Mouse (Mus musculus) ES-E14 (cell line): ENCODE measurements around the gene Eid2. TPM values are rescaled to one million over a fixed set of nuclear protein-coding genes. Genes with fewer than 3 reads are reported as not detected.
A peak's percentile ranks its signal among the peaks of the same experiment; 100 is the strongest.

Source experiments
- DNase-seq: peaks from one replicate; pipeline ENCODE4 v3.0.0-alpha.2; 2013; ENCODE audit warnings: low read depth, low spot score
- H3K27ac ChIP-seq: 2 replicates; pipeline ENCODE4 v1.5.1; 2012; ENCODE audit warnings: low read depth, mild to moderate bottlenecking, low read length, moderate library complexity, mixed read lengths; ENCODE audit not compliant: poor library complexity, insufficient read depth, severe bottlenecking
- H3K36me3 ChIP-seq: 2 replicates; pipeline ENCODE4 v1.6.1; 2012; ENCODE audit warnings: mild to moderate bottlenecking, low read length, moderate library complexity, mixed read lengths; ENCODE audit not compliant: control insufficient read depth, poor library complexity, insufficient read depth, severe bottlenecking
- H3K4me1 ChIP-seq, 2 experiments: fragments of 150-350 bp in 1 of 2; sonication (generic) in 1 of 2; 2 replicates each; pipeline ENCODE4 v1.6.1; 2012; ENCODE audit warnings: low read length in 2 of 2, mild to moderate bottlenecking in 1 of 2, mixed read lengths in 1 of 2; ENCODE audit not compliant: control insufficient read depth in 2 of 2, insufficient read depth in 2 of 2, poor library complexity in 1 of 2
- H3K4me3 ChIP-seq, 2 experiments: fragments of 150-350 bp in 1 of 2; sonication (generic) in 1 of 2; 2 replicates each; pipeline ENCODE4 v1.5.1; 2012; ENCODE audit warnings: low read length in 2 of 2, low read depth in 1 of 2, mild to moderate bottlenecking in 1 of 2, mixed read lengths in 1 of 2; ENCODE audit not compliant: insufficient read depth in 1 of 2, poor library complexity in 1 of 2, severe bottlenecking in 1 of 2
- H3K9ac ChIP-seq: 2 replicates; pipeline ENCODE4 v1.6.1; 2012; ENCODE audit warnings: low read depth, mild to moderate bottlenecking, low read length, mixed read lengths; ENCODE audit not compliant: poor library complexity, insufficient read depth, severe bottlenecking
- H3K9me3 ChIP-seq: fragments of 150-350 bp; sonication (generic); 2 replicates; pipeline ENCODE4 v1.6.1; 2012; ENCODE audit warnings: low read depth, mild to moderate bottlenecking, low read length; ENCODE audit not compliant: control insufficient read depth, insufficient read depth
- CHD2 ChIP-seq: IDR thresholded peaks from 2 replicates; pipeline ENCODE4 v1.6.1; 2014; ENCODE audit warnings: mild to moderate bottlenecking, low read depth, low read length, inconsistent platforms
- HCFC1 ChIP-seq: IDR thresholded peaks from 2 replicates; pipeline ENCODE4 v1.6.1; 2012; ENCODE audit warnings: low read length, inconsistent platforms, borderline replicate concordance; ENCODE audit not compliant: insufficient read depth
- MAFK ChIP-seq: IDR thresholded peaks from 2 replicates; pipeline ENCODE4 v1.6.1; 2014; ENCODE audit warnings: mild to moderate bottlenecking, low read depth, low read length, inconsistent platforms; ENCODE audit not compliant: insufficient read depth
- ZC3H11A ChIP-seq: IDR thresholded peaks from 2 replicates; pipeline ENCODE4 v1.6.1; 2012; ENCODE audit warnings: low read depth, mild to moderate bottlenecking, inconsistent platforms, low read length, borderline replicate concordance
- ZNF384 ChIP-seq: IDR thresholded peaks from 2 replicates; pipeline ENCODE4 v1.6.1; 2012; ENCODE audit warnings: low read depth, low read length, inconsistent platforms
- in situ Hi-C, 2 experiments: fragments of 600-800 bp; cut with MboI; formaldehyde crosslinking; loops; one replicate each; pipeline ENCODE4 v1.15.1; 2025; ENCODE audit warnings: low sequenced_read_pairs in 2 of 2, inconsistent platforms in 1 of 2; ENCODE audit not compliant: unreplicated experiment in 2 of 2
- total RNA-seq: library from RNA; depleted of rRNA; stranded (reverse); fragments of 300-350 nt; gene quantifications from 2 replicates; pipeline ENCODE4 v1.2.3, GENCODE M21; 2012

Eid2 gene
- total RNA-seq, 1 experiment, result 18.5 TPM

GRCm38 (mm10) chr7:28309737-28310136 is 42.1 kb downstream of the Eid2 start:
- no peak for TF ChIP-seq CHD2
- TF ChIP-seq ZNF384, result no peak
- no peak for TF ChIP-seq HCFC1
- TF ChIP-seq MAFK, result no peak
- TF ChIP-seq ZC3H11A, result no peak
- peaks cover 2 to 4% of the 10 kb centered on the region in 2 experiments for H3K4me1 ChIP-seq
- DNase-seq, result no peak
- no peak overlapping the region; the same call in 1 of the 2 replicates for H3K9ac ChIP-seq
- H3K9me3 ChIP-seq, result no peaks in the 10 kb centered on the region
- no peak overlapping the region for H3K4me3 ChIP-seq
- no peak overlapping the region for H3K27ac ChIP-seq
- peaks cover 48% of the 10 kb centered on the region for H3K36me3 ChIP-seq
- in situ Hi-C loops, result no loop called here

DNA sequence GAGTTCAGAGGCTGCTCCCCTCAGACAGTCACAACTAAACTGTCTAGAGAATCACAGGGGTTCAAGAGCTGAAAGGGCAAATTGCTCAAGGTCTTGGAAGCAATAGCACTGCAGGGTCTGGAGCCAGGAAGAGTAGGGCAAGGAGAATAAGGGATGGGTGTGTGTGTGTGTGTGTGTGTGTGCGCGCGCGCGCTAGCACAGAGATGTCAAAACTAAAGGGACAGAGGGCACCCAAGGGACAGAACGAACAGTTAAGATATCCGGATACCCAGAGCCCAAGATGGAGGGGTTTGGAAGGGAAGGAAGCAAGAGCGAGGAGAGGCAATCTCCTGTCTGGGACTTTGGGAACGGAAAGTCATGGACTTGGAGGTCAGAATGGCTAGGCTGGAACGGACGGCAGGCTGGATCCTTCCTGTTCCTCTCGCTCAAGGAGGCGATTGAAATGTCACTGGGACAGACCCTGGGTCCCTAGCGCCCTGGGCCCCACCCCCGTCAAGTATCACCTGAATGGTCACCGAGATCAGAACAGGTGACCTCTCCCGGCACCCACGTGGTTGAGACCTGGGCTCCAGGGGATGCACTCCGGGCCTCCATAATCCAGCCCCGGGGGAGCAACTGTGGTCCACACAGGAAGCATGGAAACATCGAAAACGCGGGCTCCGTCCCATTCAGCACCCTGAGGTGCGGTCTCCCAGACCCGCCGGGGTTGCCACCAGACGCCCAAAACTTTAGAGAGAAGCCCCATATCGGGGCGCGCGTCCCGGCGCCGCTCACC is 43.7 kb downstream of the Eid2 start:
- Histone ChIP-seq H3K9me3 (no peaks in the 10 kb centered on the region), H3K4me1 (peaks cover 2 to 4% of the 10 kb centered on the region in 2 experiments), H3K9ac (peak overlapping the region; percentile 97), H3K27ac (peak overlapping the region; percentile 76), H3K36me3 (peaks cover 52% of the 10 kb centered on the region), H3K4me3 (peak overlapping the region; percentile 97 to 100)
- TF ChIP-seq HCFC1 (no peak), ZNF384 (no peak), MAFK (no peak), CHD2 (no peak), ZC3H11A (no peak)
- peak; percentile 31 for DNase-seq
- in situ Hi-C loops, result no loop called here

DNA sequence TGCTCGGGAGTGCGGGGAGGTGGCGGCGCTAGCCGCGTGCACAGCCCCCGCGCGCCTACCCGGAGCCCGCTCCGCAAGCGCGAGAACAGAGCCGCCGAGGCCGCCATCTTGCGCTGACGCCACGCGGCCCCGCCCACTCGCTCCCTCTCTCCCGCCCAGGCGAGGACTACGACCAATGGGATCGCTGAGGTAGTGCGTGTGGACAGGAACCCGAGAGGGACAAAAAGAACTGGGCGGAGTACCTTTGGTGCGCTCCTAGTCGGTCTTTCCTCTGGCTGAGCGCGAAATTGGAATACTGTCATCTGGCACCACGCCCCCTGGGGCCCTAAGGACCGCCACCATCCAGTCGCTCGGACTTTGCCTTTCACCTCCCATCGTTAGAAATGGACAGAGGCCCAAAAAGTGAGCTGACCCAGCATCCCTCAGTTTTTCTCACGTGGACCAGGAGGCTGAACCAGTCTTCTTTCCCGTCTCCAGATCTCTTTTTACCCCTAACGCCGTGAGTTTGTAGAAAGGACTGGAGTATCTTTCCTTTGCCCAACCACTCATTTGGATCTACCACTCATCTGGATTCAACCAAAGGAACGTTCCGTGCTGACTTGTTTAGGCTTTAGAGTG is 44.4 kb downstream of the Eid2 start, which contains the start of gene Timm50:
TSS of gene Timm50 (minus strand) at position 147 of the 618 bp plus-strand sequence.
- Histone ChIP-seq H3K4me1 (peaks cover 2 to 4% of the 10 kb centered on the region in 2 experiments), H3K27ac (peak within 1 kb of the TSS; percentile 76), H3K9ac (peak within 1 kb of the TSS; percentile 97), H3K9me3 (no peaks in the 10 kb centered on the region), H3K36me3 (peaks cover 52% of the 10 kb centered on the region), H3K4me3 (peak within 1 kb of the TSS; percentile 97 to 100)
- peak; percentile 95 for DNase-seq
- TF ChIP-seq MAFK (peak; percentile 28; the same call in 1 of the 2 replicates), ZC3H11A (no peak), CHD2 (no peak), HCFC1 (peak; percentile 55; the same call in 1 of the 2 replicates), ZNF384 (no peak)
- in situ Hi-C loops, result no loop called here

DNA sequence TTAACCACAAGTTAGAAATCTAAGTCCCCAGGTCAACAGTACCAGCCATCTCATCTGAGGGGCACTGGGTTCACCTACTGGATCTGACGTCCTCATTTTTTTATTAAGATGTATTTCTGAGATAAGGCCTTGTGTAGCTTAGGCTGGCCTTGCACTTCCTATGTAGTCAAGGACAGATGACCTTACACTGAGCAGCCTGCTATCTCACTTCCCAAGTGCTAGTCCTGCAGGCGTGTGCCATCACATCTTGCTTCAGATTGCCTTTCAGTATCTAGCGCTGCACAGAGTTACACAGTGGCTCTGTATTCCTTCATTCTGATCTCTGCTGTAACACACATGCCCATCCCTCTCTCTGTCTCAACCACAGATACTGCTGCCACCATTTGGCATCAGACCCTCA is 50.4 kb downstream of the Eid2 start:
- TF ChIP-seq ZC3H11A (no peak), CHD2 (no peak), MAFK (no peak)
- Histone ChIP-seq H3K27ac (no peak overlapping the region), H3K4me3 (no peak overlapping the region), H3K36me3 (peaks cover 78% of the 10 kb centered on the region), H3K9me3 (no peaks in the 10 kb centered on the region), H3K9ac (no peak overlapping the region), H3K4me1 (no peaks in the 10 kb centered on the region)
- no peak for DNase-seq
- in situ Hi-C loops, result no loop called here
